Mouse (Mus musculus) heart, postnatal 25 days (tissue): ENCODE measurements around the gene Tigit. TPM values are rescaled to one million over a fixed set of nuclear protein-coding genes. Genes with fewer than 3 reads are reported as not detected.

Experiments
- DNase-seq: peaks from one replicate; pipeline ENCODE4 v3.0.0; 2022; ENCODE audit warnings: low spot score
- intact Hi-C: fragments of 180-260 bp; cut with DNase I; formaldehyde crosslinking; loops from one replicate; pipeline ENCODE4 v1.15.1; 2025
- total RNA-seq, 2 experiments: library from RNA; stranded (reverse); gene quantifications; 2 replicates each; pipeline ENCODE4 v1.2.3; 2021

Gene Tigit
- total RNA-seq, 2 experiments from 2014 or later, result not detected

GRCm38 (mm10) chr16:43671972-43672371 is 8.0 kb upstream of the Tigit start:
- DNase-seq, result no peak
- intact Hi-C loops, result no loop called here

DNA sequence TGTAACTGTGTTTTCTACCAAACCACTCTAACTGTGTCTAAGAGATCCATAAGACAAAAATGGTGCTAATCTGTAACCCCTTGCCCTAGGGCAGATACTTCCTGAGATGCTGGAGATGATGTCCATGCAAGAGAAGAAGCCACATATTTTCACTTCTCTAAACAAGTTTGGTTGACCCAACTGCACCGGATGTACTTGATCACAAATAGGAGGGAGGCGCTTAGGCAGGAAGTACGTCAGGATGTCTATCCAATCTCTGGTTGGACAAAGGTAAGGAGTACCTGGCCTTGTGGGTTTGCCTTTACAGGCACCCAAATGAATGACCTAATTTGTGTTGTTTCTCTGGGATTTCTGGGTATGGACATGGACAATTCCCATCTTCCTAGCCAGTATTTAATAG is 4.3 kb upstream of the Tigit start:
- DNase-seq, result no peak

GRCm38 (mm10) chr16:43664861-43665260 is 915 bp upstream of the Tigit start:
- intact Hi-C loops, result no loop called here
- DNase-seq, result no peak

More for the DNA sequence above, 4.3 kb upstream of the Tigit start:
- intact Hi-C loops, result no loop called here

DNA sequence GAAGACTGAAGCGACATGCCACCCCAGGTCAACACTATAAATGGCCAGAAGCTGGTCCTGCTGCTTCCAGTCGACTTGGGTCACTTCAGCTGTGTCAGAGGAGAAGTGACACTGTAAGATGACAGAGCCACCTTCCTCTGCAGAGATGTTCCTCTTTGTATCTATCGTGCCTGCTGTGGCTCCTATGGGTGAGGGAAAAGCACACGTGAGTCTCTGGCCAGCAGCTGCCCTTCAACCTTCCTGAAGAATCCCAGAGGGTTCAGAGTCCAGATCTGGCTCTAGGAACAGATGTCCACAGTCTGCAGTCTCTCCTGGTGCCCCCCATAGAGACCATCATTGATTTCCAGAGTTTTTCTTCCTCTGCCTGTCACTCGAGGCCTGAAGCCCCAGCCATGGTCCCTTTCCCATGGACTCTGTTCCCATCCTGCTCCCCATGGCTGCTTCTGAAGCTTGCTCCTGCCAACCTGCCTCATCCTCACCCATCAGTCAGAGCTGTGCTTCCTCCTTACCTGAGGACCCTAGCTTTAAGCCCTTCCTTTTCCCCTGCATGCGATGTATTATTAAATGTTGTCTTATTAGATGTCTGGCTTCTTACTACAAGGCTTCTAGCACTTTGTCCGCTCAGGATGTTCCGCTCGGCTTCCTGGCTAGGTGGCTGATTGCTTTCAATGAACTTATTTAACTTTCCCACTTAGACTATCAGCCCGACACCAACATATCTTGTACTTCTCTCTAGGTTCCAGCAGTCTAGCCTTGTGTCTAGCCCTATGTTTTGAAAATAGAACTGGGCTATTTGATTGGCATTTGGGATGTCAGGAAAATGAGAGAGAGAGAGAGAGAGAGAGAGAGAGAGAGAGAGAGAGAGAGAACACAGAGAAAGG is 1.6 kb downstream of the Tigit start:
- DNase-seq, result no peak
- intact Hi-C loops, result no loop called here

GRCm38 (mm10) chr16:43661576-43661975 is 2.4 kb downstream of the Tigit start:
- DNase-seq, result no peak
- intact Hi-C loops, result no loop called here

- DNase-seq, result no peak
- intact Hi-C loops, result no loop called here
Observed at GRCm38 (mm10) chr16:43655183-43655787, 8.7 kb downstream of the Tigit start.

- DNase-seq, result no peak
- intact Hi-C loops, result no loop called here
Observed at GRCm38 (mm10) chr16:43654269-43654668, 9.7 kb downstream of the Tigit start.

DNA sequence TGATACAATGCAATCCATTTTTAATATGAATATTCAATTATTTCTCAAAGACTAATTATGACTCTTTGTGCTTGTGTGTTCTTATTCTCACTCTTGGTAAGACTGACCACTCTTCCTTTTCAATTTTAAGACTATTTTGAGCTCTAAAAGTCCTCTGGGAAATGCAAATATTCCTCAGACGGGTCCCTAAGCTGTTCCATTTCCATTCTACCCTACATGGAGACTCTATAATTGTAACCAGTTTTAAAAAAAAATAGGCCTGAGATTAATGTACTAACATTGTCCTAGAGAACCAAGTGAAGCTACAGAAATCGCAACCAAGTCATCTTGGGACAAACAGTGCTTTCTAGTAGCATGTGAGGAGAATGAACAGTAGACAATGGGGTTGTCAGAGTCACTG is 10.7 kb downstream of the Tigit start:
- DNase-seq, result no peak

DNA sequence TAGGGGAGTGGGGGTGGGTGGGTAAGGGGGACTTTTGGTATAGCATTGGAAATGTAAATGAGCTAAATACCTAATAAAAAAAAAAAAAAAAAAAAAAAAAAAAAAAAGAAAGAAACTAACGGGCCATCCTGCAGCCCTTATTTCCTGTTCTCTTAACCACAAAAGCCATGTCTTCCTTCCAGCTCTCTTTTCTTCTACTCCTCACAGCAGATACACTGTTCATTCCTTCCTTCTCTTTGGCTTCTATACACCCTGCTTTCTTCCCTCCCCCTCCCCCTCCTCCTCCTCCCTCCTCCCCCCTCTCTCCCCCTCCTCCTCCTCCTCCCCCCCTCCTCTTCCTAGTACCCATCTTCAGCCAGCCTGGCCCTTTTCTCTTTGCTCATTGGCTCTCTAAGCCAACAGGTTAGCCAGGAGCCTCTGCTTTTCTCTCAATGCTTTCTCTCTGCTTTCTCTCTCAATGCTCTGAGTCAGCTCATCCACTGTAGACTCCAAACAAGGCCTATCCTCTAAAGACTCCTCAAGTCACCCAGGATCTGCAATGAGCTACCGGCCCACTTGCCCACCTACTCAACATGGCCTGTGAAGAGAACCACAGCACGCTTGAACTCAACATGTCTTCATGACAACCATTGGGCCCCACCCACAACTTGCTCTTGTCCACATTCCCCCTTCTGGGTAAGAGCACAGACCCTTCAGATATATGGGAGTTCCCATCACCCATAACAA is 13.4 kb downstream of the Tigit start:
- DNase-seq, result no peak
- intact Hi-C loops, result no loop called here

More for the DNA sequence above, 10.7 kb downstream of the Tigit start:
- intact Hi-C loops, result no loop called here

DNA sequence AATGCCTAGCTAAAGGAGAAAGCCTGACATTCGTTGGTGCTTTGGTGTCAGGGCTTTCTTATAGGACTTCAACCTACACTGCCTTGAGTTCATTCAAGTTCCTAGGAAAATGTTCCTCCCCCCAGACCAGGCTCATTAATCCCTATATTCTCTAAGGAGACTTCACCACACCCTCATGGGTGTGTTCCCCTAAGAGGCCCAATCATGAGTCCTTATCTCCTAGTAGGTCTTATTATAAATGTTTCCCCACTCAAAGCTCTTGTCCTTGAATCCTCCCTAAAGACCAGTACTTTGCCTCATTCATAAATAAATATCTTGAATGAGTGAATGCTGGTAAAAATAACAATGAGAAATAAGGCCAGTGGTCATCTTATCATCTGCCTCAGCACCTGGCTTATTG is 16.3 kb downstream of the Tigit start:
- intact Hi-C loops, result no loop called here
- no peak for DNase-seq

GRCm38 (mm10) chr16:43646943-43647342 is 17.0 kb downstream of the Tigit start:
- DNase-seq, result no peak
- intact Hi-C loops, result no loop called here

GRCm38 (mm10) chr16:43645879-43646278 is 18.1 kb downstream of the Tigit start:
- intact Hi-C loops, result no loop called here

DNA sequence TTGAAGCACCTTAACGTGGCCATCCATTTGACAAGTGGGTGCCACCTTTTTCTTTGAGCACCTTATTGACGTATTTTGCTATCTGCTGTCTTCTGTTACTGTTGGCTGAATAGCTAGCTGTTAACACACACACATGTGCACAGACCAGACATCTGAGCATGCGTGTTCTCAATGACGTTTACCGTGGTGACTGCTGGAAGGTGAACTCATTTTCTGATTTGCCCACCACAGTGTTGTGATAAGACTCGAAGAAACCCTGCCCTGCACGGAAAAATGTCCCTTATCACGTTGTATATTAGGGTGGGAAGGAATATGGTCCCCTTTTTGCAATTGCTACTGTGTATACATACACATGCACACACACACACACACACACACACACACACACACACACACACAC is 22.7 kb downstream of the Tigit start:
- no peak for DNase-seq
- intact Hi-C loops, result loop anchor here (1.0 kb wide), 1 partner anchor 16 kb away; no protein-coding TSS in a partner anchor

More at GRCm38 (mm10) chr16:43645879-43646278, 18.1 kb downstream of the Tigit start:
- DNase-seq, result no peak

GRCm38 (mm10) chr16:43638406-43639049 is 25.4 kb downstream of the Tigit start:
- intact Hi-C loops, result no loop called here
- no peak for DNase-seq

- intact Hi-C loops, result no loop called here
- no peak for DNase-seq
Observed at GRCm38 (mm10) chr16:43637241-43637640, 26.7 kb downstream of the Tigit start.

GRCm38 (mm10) chr16:43634037-43634436 is 29.9 kb downstream of the Tigit start:
- intact Hi-C loops, result no loop called here
- DNase-seq, result no peak

DNA sequence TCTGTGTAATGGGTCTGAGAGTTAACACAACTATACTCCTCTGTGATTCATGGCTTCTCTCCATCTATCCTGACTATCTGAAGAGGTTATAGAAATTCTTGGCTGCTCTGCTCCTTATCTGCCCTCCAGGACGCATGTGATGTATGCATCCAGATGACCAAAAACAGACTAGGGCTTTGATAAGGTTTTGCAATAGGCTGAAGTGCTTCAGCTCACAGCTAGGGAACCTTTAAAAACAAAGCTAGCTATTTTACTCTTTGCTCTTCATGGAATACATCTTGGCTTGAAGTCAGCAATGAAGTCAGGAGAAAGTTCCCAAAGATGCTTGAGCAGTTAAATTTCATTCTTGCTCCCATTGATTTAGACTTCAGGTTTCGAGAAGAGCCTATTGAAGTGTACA is 32.2 kb downstream of the Tigit start:
- no peak for DNase-seq
- intact Hi-C loops, result no loop called here

- intact Hi-C loops, result no loop called here
- DNase-seq, result no peak
Observed at GRCm38 (mm10) chr16:43628662-43629061, 35.3 kb downstream of the Tigit start.

- intact Hi-C loops, result no loop called here
- no peak for DNase-seq
Observed at GRCm38 (mm10) chr16:43625956-43626355, 38.0 kb downstream of the Tigit start.

- intact Hi-C loops, result no loop called here
- no peak for DNase-seq
Observed at GRCm38 (mm10) chr16:43625289-43625688, 38.7 kb downstream of the Tigit start.
